Mouse (Mus musculus) small intestine, adult 2 months (tissue): ENCODE measurements around the gene Polr3gl.

Experiments used
- CTCF ChIP-seq: fragments of 200-500 bp; IDR thresholded peaks from 2 replicates; pipeline ENCODE4 v1.5.1; 2012; ENCODE audit warnings: low read depth, mild to moderate bottlenecking, control low read depth, inconsistent platforms, low read length, moderate library complexity, mixed read lengths; ENCODE audit not compliant: insufficient replicate concordance, insufficient read length; ENCODE audit errors: extremely low read depth
- POLR2A ChIP-seq: fragments of 200-500 bp; IDR thresholded peaks from 2 replicates; pipeline ENCODE4 v1.6.1; 2012; ENCODE audit warnings: low read depth, mild to moderate bottlenecking, control low read depth, inconsistent platforms, low read length, moderate library complexity

DNA sequence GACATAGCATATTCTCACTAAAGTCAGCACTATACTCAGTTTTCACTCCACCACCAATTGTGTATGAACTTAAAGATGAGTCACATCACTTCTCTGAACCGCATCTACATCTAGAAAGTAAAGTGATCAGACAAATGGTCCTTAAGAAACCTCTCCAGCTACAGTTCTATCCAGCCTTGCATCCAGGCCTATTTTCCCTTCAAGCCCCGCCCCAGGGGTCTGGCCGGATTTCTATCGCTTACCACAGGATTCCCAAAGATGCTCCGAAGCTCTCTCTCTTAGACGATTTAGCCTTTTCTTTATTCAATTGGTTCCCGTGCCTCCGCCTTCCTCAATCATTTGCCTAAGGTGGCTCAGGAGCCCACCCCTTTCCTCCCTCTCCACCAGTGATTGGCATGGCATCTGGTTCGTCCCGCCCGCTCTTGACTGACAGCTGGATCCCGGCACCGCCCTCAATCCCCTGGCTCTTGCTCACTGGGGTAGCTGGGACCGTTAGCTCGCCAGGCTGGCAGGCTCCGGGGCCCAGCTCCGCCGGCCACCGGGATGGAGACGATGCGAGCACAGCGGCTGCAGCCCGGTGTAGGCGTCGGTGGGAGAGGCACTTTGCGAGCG is 6.8 kb upstream of the Polr3gl start, which contains the start of gene Lix1l:
- no peak for TF ChIP-seq CTCF
- TF ChIP-seq POLR2A = peak; percentile 46
